Mouse (Mus musculus) MEL (cell line): Measurements from ENCODE around the gene Ntrk3. TPM values are rescaled to one million over a fixed set of nuclear protein-coding genes. Genes with fewer than 3 reads are reported as not detected.

Experiments used
- DNase-seq: peaks from one replicate; pipeline ENCODE4 v3.0.0; 2011; ENCODE audit warnings: low read depth, low spot score
- H3K27ac ChIP-seq: 2 replicates; pipeline ENCODE4 v1.5.1; 2012; ENCODE audit warnings: low read depth, mild to moderate bottlenecking, control low read depth, low read length, moderate library complexity; ENCODE audit not compliant: control insufficient read depth
- H3K27me3 ChIP-seq, 2 experiments: fragments of 150-350 bp in 1 of 2; sonication (generic) in 1 of 2; 2 replicates each; pipeline ENCODE4 v1.6.1; 2012; ENCODE audit warnings: low read length in 2 of 2, mild to moderate bottlenecking in 2 of 2, improper control_type of control experiment in 1 of 2, moderate library complexity in 1 of 2; ENCODE audit not compliant: insufficient read depth in 2 of 2, control insufficient read depth in 1 of 2
- H3K36me3 ChIP-seq, 2 experiments: 2 replicates each; pipeline ENCODE4 v1.6.1; 2012 to 2014; ENCODE audit warnings: low read length in 2 of 2, improper control_type of control experiment in 1 of 2, inconsistent platforms in 1 of 2, mild to moderate bottlenecking in 1 of 2; ENCODE audit not compliant: insufficient read depth in 2 of 2, control insufficient read depth in 1 of 2
- H3K4me1 ChIP-seq, 2 experiments: fragments of 150-350 bp in 1 of 2; sonication (generic) in 1 of 2; 2 replicates each; pipeline ENCODE4 v1.6.1; 2012; ENCODE audit warnings: low read length in 2 of 2, improper control_type of control experiment in 1 of 2, mild to moderate bottlenecking in 1 of 2; ENCODE audit not compliant: insufficient read depth in 2 of 2, control insufficient read depth in 1 of 2
- H3K4me3 ChIP-seq, 2 experiments: fragments of 150-350 bp in 1 of 2; sonication (generic) in 1 of 2; 2 replicates each; pipeline ENCODE4 v1.5.1; 2012; ENCODE audit warnings: low read depth in 2 of 2, low read length in 2 of 2, mild to moderate bottlenecking in 2 of 2, moderate library complexity in 2 of 2, control low read depth in 1 of 2, improper control_type of control experiment in 1 of 2; ENCODE audit not compliant: control insufficient read depth in 1 of 2, insufficient read depth in 1 of 2
- H3K79me2 ChIP-seq: 2 replicates; pipeline ENCODE4 v1.6.1; 2012; ENCODE audit warnings: mild to moderate bottlenecking, low read length, moderate library complexity; ENCODE audit not compliant: control insufficient read depth, poor library complexity, insufficient read depth
- H3K9ac ChIP-seq: 2 replicates; pipeline ENCODE4 v1.6.1; 2012; ENCODE audit warnings: low read depth, mild to moderate bottlenecking, control low read depth, low read length, moderate library complexity; ENCODE audit not compliant: control insufficient read depth, poor library complexity, severe bottlenecking
- H3K9me3 ChIP-seq: fragments of 150-350 bp; sonication (generic); replicated peaks from 2 replicates; pipeline ENCODE4 v1.6.1; 2012; ENCODE audit warnings: mild to moderate bottlenecking, low read length, improper control_type of control experiment, moderate library complexity; ENCODE audit not compliant: insufficient read depth
- CHD1 ChIP-seq: IDR thresholded peaks from 2 replicates; pipeline ENCODE4 v1.6.1; 2012; ENCODE audit warnings: low read depth, mild to moderate bottlenecking, inconsistent platforms, low read length, improper control_type of control experiment
- CTCF ChIP-seq, 3 experiments: IDR thresholded peaks in 2 of 3; conservative IDR thresholded peaks in 1 of 3; 2 replicates each; pipeline ENCODE4 v1.5.1; 2011 to 2012; ENCODE audit warnings: low read length in 3 of 3, low read depth in 2 of 3, mild to moderate bottlenecking in 2 of 3, improper control_type of control experiment in 1 of 3, inconsistent platforms in 1 of 3, mixed read lengths in 1 of 3, moderate library complexity in 1 of 3; ENCODE audit not compliant: control insufficient read depth in 1 of 3, insufficient read depth in 1 of 3, poor library complexity in 1 of 3, severe bottlenecking in 1 of 3
- E2F4 ChIP-seq: IDR thresholded peaks from 2 replicates; pipeline ENCODE4 v1.6.1; 2011; ENCODE audit warnings: low read depth, low read length, improper control_type of control experiment, borderline replicate concordance
- ELF1 ChIP-seq: IDR thresholded peaks from 2 replicates; pipeline ENCODE4 v1.6.1; 2014; ENCODE audit warnings: low read depth, mild to moderate bottlenecking, inconsistent platforms, low read length, improper control_type of control experiment, moderate library complexity
- ETS1 ChIP-seq: IDR thresholded peaks from 2 replicates; pipeline ENCODE4 v1.6.1; 2012; ENCODE audit warnings: low read depth, mild to moderate bottlenecking, inconsistent platforms, low read length, improper control_type of control experiment, moderate library complexity
- GABPA ChIP-seq: IDR thresholded peaks from 2 replicates; pipeline ENCODE4 v1.6.1; 2012; ENCODE audit warnings: low read depth, mild to moderate bottlenecking, inconsistent platforms, low read length, improper control_type of control experiment, moderate library complexity
- GATA1 ChIP-seq: IDR thresholded peaks from 2 replicates; pipeline ENCODE4 v1.6.1; 2011; ENCODE audit warnings: low read depth, low read length, improper control_type of control experiment
- HCFC1 ChIP-seq: IDR thresholded peaks from 2 replicates; pipeline ENCODE4 v1.6.1; 2012; ENCODE audit warnings: low read depth, mild to moderate bottlenecking, inconsistent platforms, low read length, improper control_type of control experiment, moderate library complexity
- JUND ChIP-seq: IDR thresholded peaks from 2 replicates; pipeline ENCODE4 v1.6.1; 2011; ENCODE audit warnings: low read depth, mild to moderate bottlenecking, improper control_type of control experiment, low read length
- KAT2A ChIP-seq: conservative IDR thresholded peaks from 2 replicates; pipeline ENCODE4 v1.6.1; 2012; ENCODE audit warnings: low read depth, low read length, improper control_type of control experiment, inconsistent platforms
- MAFK ChIP-seq: IDR thresholded peaks from 2 replicates; pipeline ENCODE4 v1.6.1; 2011; ENCODE audit warnings: low read depth, mild to moderate bottlenecking, low read length, improper control_type of control experiment, borderline replicate concordance
- MAX ChIP-seq: IDR thresholded peaks from 2 replicates; pipeline ENCODE4 v1.6.1; 2011; ENCODE audit warnings: low read length, improper control_type of control experiment
- MAZ ChIP-seq: IDR thresholded peaks from 2 replicates; pipeline ENCODE4 v1.6.1; 2012; ENCODE audit warnings: low read depth, mild to moderate bottlenecking, inconsistent platforms, low read length, improper control_type of control experiment
- MXI1 ChIP-seq: IDR thresholded peaks from 2 replicates; pipeline ENCODE4 v1.6.1; 2011; ENCODE audit warnings: mild to moderate bottlenecking, low read depth, low read length, improper control_type of control experiment
- MYB ChIP-seq: IDR thresholded peaks from 2 replicates; pipeline ENCODE4 v1.6.1; 2011; ENCODE audit warnings: mild to moderate bottlenecking, low read depth, low read length, improper control_type of control experiment
- NELFE ChIP-seq: IDR thresholded peaks from 2 replicates; pipeline ENCODE4 v1.6.1; 2011; ENCODE audit warnings: low read depth, low read length, improper control_type of control experiment
- POLR2A ChIP-seq, 2 experiments: IDR thresholded peaks; 2 replicates each; pipeline ENCODE4 v1.6.1; 2011 to 2012; ENCODE audit warnings: low read length in 2 of 2, mild to moderate bottlenecking in 2 of 2, control low read depth in 1 of 2, improper control_type of control experiment in 1 of 2, low read depth in 1 of 2, moderate library complexity in 1 of 2; ENCODE audit not compliant: control insufficient read depth in 1 of 2, insufficient read depth in 1 of 2, poor library complexity in 1 of 2
- POLR2AphosphoS2 ChIP-seq: IDR thresholded peaks from 2 replicates; pipeline ENCODE4 v1.6.1; 2011; ENCODE audit warnings: low read length, improper control_type of control experiment
- RCOR1 ChIP-seq: IDR thresholded peaks from 2 replicates; pipeline ENCODE4 v1.6.1; 2012; ENCODE audit warnings: low read depth, mild to moderate bottlenecking, inconsistent platforms, low read length, improper control_type of control experiment
- SIN3A ChIP-seq: IDR thresholded peaks from 2 replicates; pipeline ENCODE4 v1.6.1; 2012; ENCODE audit warnings: low read length, improper control_type of control experiment, inconsistent platforms
- TAL1 ChIP-seq: IDR thresholded peaks from 2 replicates; pipeline ENCODE4 v1.6.1; 2012; ENCODE audit warnings: mild to moderate bottlenecking, inconsistent platforms, low read length, moderate library complexity, mixed read lengths
- USF1 ChIP-seq: IDR thresholded peaks from 2 replicates; pipeline ENCODE4 v1.6.1; 2014; ENCODE audit warnings: low read depth, mild to moderate bottlenecking, inconsistent platforms, low read length, improper control_type of control experiment, moderate library complexity
- USF2 ChIP-seq, 2 experiments: IDR thresholded peaks; 2 replicates each; pipeline ENCODE4 v1.6.1; 2011 to 2012; ENCODE audit warnings: improper control_type of control experiment in 2 of 2, low read length in 2 of 2, borderline replicate concordance in 1 of 2, inconsistent platforms in 1 of 2, low read depth in 1 of 2, mild to moderate bottlenecking in 1 of 2; ENCODE audit not compliant: insufficient read depth in 1 of 2
- ZMIZ1 ChIP-seq: IDR thresholded peaks from 2 replicates; pipeline ENCODE4 v1.6.1; 2012; ENCODE audit warnings: low read depth, mild to moderate bottlenecking, inconsistent platforms, low read length, improper control_type of control experiment, moderate library complexity
- polyA plus RNA-seq, 2 experiments: library from polyadenylated mRNA; stranded (reverse) in 1 of 2; unstranded in 1 of 2; fragments of >175 nt in 1 of 2; fragments of >200 nt in 1 of 2; gene quantifications; 2 replicates each; pipeline versions ENCODE4 v1.2.1 to v1.2.4; 2012; ENCODE audit warnings: low replicate concordance in 2 of 2, low read depth in 1 of 2; ENCODE audit not compliant: insufficient read length in 2 of 2, insufficient read depth in 1 of 2, missing spikeins in 1 of 2
- total RNA-seq: library from RNA; depleted of rRNA; stranded (reverse); fragments of 300-350 nt; gene quantifications from 2 replicates; pipeline ENCODE4 v1.2.3, GENCODE M21; 2012

Ntrk3 gene
- total and polyA plus RNA-seq, 3 experiments = 0.04 TPM; not detected in 2

GRCm38 (mm10) chr7:78379784-78380183 lies 358.0 kb downstream of the Ntrk3 start:
- Histone ChIP-seq H3K9me3 (no peaks in the 10 kb centered on the region), H3K4me1 (no peaks in the 10 kb centered on the region), H3K9ac (no peak overlapping the region), H3K27me3 (no peaks in the 10 kb centered on the region), H3K36me3 (no peaks in the 10 kb centered on the region), H3K27ac (no peak overlapping the region), H3K79me2 (no peaks in the 10 kb centered on the region), H3K4me3 (no peak overlapping the region)
- DNase-seq = no peak
- no peak for TF ChIP-seq MAX
- no peak for TF ChIP-seq HCFC1
- no peak for TF ChIP-seq MAFK
- TF ChIP-seq MAZ = no peak
- no peak for TF ChIP-seq JUND
- no peak for TF ChIP-seq USF2 (IDR thresholded peaks at IDR 0.05; ENCODE audit: borderline replicate concordance in 1 of 2, insufficient read depth in 1 of 2, low read depth in 1 of 2, low read length in 2 of 2)
- no peak for TF ChIP-seq USF1
- no peak for TF ChIP-seq POLR2A (IDR thresholded peaks at IDR 0.05; ENCODE audit: control insufficient read depth in 1 of 2, insufficient read depth in 1 of 2, low read depth in 1 of 2, low read length in 2 of 2, poor library complexity in 1 of 2)
- no peak for TF ChIP-seq POLR2AphosphoS2
- TF ChIP-seq TAL1 = no peak
- no peak for TF ChIP-seq ZMIZ1
- TF ChIP-seq GABPA = no peak
- no peak for TF ChIP-seq E2F4
- no peak for TF ChIP-seq MXI1
- TF ChIP-seq SIN3A = no peak
- no peak for TF ChIP-seq MYB

- Histone ChIP-seq H3K27me3 (no peaks in the 10 kb centered on the region), H3K9me3 (no peaks in the 10 kb centered on the region), H3K9ac (no peak overlapping the region), H3K36me3 (no peaks in the 10 kb centered on the region), H3K4me1 (no peaks in the 10 kb centered on the region), H3K27ac (no peak overlapping the region), H3K79me2 (no peaks in the 10 kb centered on the region), H3K4me3 (no peak overlapping the region)
- DNase-seq = no peak
- no peak for TF ChIP-seq HCFC1
- TF ChIP-seq USF1 = no peak
- TF ChIP-seq CHD1 = no peak
- no peak for TF ChIP-seq NELFE
- TF ChIP-seq ELF1 = no peak
- TF ChIP-seq RCOR1 = no peak
- TF ChIP-seq MAX = no peak
- TF ChIP-seq MYB = no peak
- no peak for TF ChIP-seq ETS1
- no peak for TF ChIP-seq POLR2A (IDR thresholded peaks at IDR 0.05; ENCODE audit: control insufficient read depth in 1 of 2, insufficient read depth in 1 of 2, low read depth in 1 of 2, low read length in 2 of 2, poor library complexity in 1 of 2)
- TF ChIP-seq CTCF (IDR thresholded peaks at IDR 0.05 in 2 of 3, conservative IDR thresholded peaks at IDR 0.05 in 1 of 3; ENCODE audit: control insufficient read depth in 1 of 3, insufficient read depth in 1 of 3, low read depth in 2 of 3, low read length in 3 of 3, poor library complexity in 1 of 3, severe bottlenecking in 1 of 3) = no peak
- TF ChIP-seq GATA1 = no peak
- TF ChIP-seq KAT2A = no peak
Observed at GRCm38 (mm10) chr7:78378306-78378705, 359.5 kb downstream of the Ntrk3 start.
